Mouse (Mus musculus): ENCODE data around the gene Ptpn1. TPM values are rescaled to one million over a fixed set of nuclear protein-coding genes. Genes with fewer than 3 reads are reported as not detected.

Gene Ptpn1
- total RNA-seq, 2 experiments from 2014 or later = 28.5 to 31.3 TPM

GRCm38 (mm10) chr2:167942926-167943633, 11.2 kb downstream of the Ptpn1 start:
- DNase-seq (ENCODE audit: low spot score in 2 of 2) = peak in 1 of 2 experiments; percentile 31

- no peak for DNase-seq (ENCODE audit: low spot score in 2 of 2)
Measured at GRCm38 (mm10) chr2:167944193-167944592, 12.3 kb downstream of the Ptpn1 start.

- peak in 1 of 2 experiments; percentile 7 for DNase-seq (ENCODE audit: low spot score in 2 of 2)
Measured at GRCm38 (mm10) chr2:167945451-167945850, 13.6 kb downstream of the Ptpn1 start.

- no peak for DNase-seq (ENCODE audit: low spot score in 2 of 2)
Measured at GRCm38 (mm10) chr2:167947251-167947650, 15.4 kb downstream of the Ptpn1 start.

- peak in 1 of 2 experiments; percentile 6 for DNase-seq (ENCODE audit: low spot score in 2 of 2)
Measured at GRCm38 (mm10) chr2:167948047-167948446, 16.2 kb downstream of the Ptpn1 start.

- peak in 1 of 2 experiments; percentile 9 for DNase-seq (ENCODE audit: low spot score in 2 of 2)
Measured at GRCm38 (mm10) chr2:167948557-167948956, 16.7 kb downstream of the Ptpn1 start.

GRCm38 (mm10) chr2:167949250-167949649, 17.4 kb downstream of the Ptpn1 start:
- DNase-seq (ENCODE audit: low spot score in 2 of 2) = no peak

- DNase-seq (ENCODE audit: low spot score in 2 of 2) = no peak
Measured at GRCm38 (mm10) chr2:167949808-167950207, 18.0 kb downstream of the Ptpn1 start.

- DNase-seq (ENCODE audit: low spot score in 2 of 2) = no peak
Measured at GRCm38 (mm10) chr2:167950681-167951080, 18.8 kb downstream of the Ptpn1 start.

- no peak for DNase-seq (ENCODE audit: low spot score in 2 of 2)
Measured at GRCm38 (mm10) chr2:167951301-167952211, 19.7 kb downstream of the Ptpn1 start.

- DNase-seq (ENCODE audit: low spot score in 2 of 2) = no peak
Measured at GRCm38 (mm10) chr2:167953819-167954218, 22.0 kb downstream of the Ptpn1 start.

GRCm38 (mm10) chr2:167954928-167955327, 23.1 kb downstream of the Ptpn1 start:
- DNase-seq (ENCODE audit: low spot score in 2 of 2) = no peak

GRCm38 (mm10) chr2:167957539-167957938, 25.7 kb downstream of the Ptpn1 start:
- no peak for DNase-seq (ENCODE audit: low spot score in 2 of 2)

- DNase-seq (ENCODE audit: low spot score in 2 of 2) = peak in 1 of 2 experiments; percentile 34
Measured at GRCm38 (mm10) chr2:167958082-167958788, 26.4 kb downstream of the Ptpn1 start.

- DNase-seq (ENCODE audit: low spot score in 2 of 2) = peak in 1 of 2 experiments; percentile 70
Measured at GRCm38 (mm10) chr2:167958843-167959242, 27.0 kb downstream of the Ptpn1 start.

GRCm38 (mm10) chr2:167959384-167959911, 27.6 kb downstream of the Ptpn1 start:
- no peak for DNase-seq (ENCODE audit: low spot score in 2 of 2)

GRCm38 (mm10) chr2:167959996-167960395, 28.1 kb downstream of the Ptpn1 start:
- DNase-seq (ENCODE audit: low spot score in 2 of 2) = no peak

GRCm38 (mm10) chr2:167960584-167960983, 28.7 kb downstream of the Ptpn1 start:
- DNase-seq (ENCODE audit: low spot score in 2 of 2) = no peak

- DNase-seq (ENCODE audit: low spot score in 2 of 2) = no peak
Measured at GRCm38 (mm10) chr2:167962347-167962746, 30.5 kb downstream of the Ptpn1 start.

GRCm38 (mm10) chr2:167963176-167963575, 31.3 kb downstream of the Ptpn1 start:
- no peak for DNase-seq (ENCODE audit: low spot score in 2 of 2)

- no peak for DNase-seq (ENCODE audit: low spot score in 2 of 2)
Measured at GRCm38 (mm10) chr2:167963778-167964300, 32.0 kb downstream of the Ptpn1 start.

All from gastrocnemius, postnatal 4 days (tissue).